Mouse (Mus musculus) layer of hippocampus, adult 9-10 months (tissue): ENCODE data around the gene Slc3a1.

Experiments used
- DNase-seq: peaks from one replicate; pipeline ENCODE4 v3.0.0; 2022; ENCODE audit warnings: low spot score

The Slc3a1 gene

DNA sequence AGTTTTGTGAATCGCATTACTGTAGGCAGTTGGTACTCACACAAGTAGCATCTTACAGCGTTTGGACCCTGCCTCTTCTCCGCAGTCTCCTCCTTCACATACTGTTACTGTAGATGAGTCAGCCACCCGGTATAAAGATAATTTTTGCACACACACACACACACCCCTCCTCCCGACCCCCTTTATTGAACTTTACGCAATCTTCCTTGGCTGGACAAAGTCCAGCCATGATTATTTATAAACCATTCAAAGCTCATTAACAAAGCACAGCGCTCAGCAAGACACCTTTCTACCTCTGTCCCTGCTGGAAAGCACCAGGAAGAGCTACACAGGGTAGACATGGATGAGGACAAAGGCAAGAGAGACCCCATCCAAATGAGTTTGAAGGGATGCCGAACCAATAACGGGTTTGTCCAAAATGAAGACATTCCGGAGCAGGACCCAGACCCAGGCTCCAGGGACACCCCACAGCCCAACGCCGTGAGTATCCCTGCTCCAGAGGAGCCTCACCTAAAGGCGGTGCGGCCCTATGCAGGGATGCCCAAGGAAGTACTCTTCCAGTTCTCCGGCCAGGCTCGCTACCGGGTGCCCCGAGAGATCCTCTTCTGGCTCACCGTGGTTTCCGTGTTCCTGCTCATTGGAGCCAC is at the start of gene Slc3a1:
Gene Slc3a1, plus strand, starts transcription at position 284 of the 647 bp plus-strand sequence.
- no peak for DNase-seq

DNA sequence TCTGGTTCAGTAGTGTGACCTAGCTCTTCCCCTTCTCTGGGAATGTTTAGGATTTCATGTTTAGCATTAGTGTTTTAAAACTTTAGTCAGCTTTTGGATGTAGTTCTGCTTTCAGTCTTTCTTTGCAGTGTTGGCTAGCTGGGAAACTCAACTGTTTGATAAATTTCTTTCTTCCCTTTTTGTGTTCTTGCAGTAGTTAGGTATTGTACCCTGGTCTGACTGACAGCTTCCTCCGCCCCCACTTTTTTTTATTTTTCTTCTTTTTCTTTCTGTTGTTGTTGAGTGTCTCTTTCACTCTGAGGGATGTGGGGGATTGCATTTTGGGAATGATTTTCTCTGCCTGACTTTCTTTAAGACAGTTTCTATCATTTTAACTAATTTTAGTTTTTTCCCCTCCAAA is 46.5 kb upstream of the Slc3a1 start:
- no peak for DNase-seq

DNA sequence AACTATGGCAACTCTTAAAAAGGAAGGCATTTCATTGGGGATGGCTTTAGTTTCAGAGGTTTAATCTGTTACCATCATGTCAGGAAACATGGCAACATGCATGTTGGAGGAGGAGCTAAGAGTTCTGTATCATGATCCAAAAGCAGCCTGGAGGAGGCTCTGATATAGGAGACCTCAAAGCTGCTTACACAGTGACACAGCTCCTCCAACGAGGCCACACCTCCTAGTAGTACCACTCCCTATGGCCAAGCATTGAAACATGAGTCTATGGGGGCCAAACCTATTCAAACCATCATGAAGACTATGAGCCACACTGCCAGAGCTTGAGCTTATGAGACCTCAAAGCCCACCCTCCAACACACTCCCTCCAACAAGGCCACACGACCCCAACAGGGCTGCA is 45.4 kb upstream of the Slc3a1 start:
- DNase-seq = no peak

DNA sequence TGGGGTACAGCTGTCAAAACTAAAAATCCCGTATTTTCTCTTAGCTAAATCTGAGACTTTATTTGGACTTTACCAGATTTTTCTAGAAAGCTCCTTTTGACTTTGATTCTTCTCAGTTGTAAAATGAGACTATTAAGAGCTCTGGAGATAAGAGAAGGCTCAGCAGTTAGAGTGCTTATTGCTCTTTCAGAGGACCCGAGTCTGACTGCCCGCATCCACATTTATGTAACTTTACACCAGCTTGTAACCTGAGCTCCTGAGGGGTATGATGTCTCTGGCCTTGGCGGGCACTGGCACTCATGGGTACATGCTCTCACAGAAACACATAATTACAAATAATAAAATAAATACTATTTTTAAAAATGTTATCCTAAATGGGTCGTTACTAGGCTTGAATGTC is 41.8 kb upstream of the Slc3a1 start:
- no peak for DNase-seq

DNA sequence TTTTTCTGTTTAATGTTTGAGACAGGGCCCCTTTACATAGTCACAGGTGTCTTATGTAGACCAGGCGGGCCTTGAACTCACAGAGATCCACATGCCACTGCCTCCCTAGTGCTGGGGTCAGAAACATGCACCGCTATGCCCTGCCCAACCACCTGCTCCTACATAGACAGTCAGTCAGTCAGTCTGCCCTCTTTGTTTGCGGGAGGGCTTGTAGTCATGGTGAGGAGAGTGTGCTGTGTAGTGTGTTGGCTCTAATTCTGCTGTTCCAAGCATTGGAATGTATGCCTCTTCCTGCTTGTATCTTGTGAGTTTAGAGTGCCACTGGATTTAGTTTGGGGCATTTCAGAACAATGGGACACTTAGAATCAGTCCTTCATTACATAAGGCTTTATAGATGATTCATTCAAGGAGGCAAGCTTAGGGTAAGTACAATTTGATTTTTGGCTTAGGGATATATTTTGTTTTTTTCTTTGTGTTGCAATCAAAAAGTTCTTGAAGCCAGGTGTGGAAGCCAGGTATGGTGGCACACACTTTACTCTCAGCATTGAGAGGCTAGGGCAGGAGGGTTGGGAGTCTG is 40.3 kb upstream of the Slc3a1 start:
- DNase-seq = no peak

DNA sequence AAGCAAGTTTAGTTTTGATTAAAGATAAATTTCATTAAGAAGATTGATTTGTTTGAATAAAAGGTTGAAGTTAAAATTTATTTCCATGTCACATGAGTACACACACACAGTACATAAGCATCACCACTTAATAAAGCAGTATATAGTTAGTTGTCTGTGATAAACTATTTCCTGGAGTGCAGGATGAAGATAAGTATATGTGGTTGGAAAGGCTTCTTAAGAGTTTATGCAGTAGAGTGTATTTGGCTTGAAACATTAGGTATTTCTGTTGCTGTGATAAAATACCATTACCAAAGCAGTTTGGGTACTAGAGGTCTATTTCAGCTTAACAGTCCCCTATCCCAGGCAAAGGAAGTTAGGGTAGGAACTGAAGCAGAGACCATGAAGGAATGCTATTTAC is 39.7 kb upstream of the Slc3a1 start:
- no peak for DNase-seq

DNA sequence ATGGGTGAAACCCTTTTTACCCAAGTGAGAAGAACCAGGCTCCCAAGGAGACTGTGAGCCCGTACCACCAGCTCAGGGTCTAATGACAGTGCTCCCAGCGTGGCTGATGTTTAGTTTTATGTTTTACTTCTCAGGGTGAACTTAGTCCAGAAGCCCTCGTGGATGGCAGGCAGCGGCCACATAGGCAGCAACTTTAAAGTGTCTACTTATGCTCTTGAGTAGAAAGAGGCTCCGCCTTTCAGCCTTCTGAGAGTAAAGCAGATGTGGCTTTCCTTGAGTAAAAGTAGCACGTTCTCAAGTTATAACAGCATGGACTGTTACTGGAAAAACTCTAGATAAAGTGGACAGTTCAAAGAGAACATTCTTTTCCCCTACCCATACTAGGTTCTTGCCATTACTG is 32.3 kb upstream of the Slc3a1 start:
- DNase-seq = no peak

DNA sequence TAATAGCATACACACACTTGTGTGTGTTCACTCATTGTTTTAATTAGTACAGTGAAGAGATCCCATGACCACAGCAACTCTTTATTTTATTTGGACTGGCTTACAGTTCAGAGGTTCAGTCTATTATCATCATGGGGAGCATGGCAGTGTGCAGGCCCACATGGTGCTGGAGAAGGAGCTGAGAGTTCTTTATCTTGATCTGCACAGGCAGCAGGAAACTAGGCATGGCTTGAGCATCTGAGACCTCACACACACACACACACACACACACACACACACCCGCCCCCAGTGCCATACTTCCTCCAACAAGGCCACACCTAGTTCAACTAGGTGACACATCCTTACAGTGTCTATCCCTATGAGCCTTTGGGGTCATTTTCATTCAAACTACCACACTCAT is 30.5 kb upstream of the Slc3a1 start:
- DNase-seq = no peak

DNA sequence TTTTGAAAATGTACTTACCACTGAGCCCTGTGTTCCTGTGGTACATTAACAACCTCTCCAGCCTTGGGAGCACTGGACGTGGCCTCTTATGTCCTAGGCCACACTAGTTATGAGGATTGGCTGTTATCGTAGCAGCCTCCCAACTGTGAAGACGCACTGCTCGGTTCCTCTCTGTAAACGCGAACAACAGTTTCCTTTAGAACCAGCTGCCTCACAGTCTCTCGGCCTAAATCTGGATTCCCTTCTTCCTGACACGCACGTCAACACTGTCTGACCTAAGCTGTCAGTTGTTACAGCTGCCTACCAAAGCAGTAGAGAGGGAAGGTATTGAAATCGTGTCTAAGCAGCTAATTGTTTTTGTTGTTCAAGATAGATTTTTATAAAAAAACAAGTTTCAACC is 28.5 kb upstream of the Slc3a1 start:
- DNase-seq = no peak

DNA sequence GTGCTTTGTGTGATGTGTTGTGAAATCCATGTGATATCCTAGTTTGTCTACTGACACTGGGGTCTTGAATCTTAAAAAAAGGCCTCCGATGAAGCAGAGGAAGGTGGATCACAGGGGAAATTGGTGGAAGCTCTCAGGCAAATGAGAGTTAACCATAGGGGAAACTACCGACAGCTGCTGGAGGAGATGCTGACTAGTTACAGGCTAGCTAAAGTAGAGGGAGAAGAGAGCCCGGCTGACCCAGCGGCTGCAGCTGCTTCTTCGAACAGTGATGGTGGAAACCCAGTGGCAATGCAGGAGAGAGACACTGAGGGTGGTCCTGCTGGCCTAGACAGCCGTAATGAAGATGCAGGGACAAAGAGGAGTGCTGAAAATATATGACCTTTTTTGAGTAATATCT is 14.7 kb upstream of the Slc3a1 start:
- no peak for DNase-seq

DNA sequence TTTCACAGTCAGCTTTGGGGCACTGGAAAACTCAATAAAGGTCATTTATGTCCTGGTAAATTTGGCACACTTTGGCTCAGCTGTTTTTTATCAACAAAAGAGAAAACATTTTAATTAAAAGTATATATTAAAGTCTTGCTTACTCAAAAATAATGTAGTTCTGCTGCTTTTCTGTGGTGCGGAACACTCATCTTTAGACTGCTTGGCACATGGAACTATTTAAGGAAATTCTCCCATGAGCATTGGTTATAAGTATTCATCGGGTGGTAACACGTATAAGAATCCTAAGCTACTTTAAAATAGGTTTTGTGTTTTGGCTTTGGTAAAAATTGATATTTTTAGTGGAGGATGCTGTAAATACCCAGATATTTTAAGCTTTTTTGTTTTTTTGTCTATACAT is 13.5 kb upstream of the Slc3a1 start:
- DNase-seq = no peak

DNA sequence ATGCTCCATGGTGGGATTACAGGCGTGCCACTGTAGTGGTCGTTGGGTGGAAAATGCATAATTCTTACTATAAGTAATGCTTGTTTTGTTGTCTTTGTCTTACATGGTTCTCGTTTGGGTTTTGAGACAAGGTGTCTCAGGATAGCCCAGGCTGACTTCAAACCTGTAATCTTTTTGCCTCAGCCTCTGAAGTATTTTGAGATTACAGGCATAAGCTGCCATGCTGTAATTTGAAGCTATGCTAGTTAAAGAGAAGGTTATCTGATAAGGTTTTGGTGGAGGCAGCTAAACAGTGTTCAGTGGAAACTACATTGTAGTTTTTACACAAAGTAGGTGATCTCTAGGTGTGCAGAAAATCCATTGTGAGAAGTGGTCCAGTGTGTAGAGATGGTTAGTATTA is 9.8 kb upstream of the Slc3a1 start:
- DNase-seq = no peak

DNA sequence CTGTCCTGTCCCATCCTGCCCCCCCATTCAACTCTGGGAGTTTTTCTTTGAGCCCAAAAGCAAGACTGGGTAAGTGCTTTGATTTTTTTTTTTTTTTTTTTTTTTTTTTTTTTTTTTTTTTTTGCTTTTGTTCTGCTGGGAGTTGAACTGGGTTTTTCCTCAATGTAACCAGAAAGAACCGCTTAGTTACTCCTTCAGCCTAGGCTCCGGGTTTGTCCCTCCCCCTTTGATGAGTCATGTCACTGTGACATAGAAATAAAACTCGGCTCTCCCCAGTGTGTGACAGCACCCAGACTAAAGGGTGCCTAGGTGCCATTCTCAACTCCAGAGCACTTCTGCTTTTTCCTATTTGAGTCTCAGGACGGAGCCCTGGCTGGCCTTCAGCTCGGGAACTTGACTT is 9.4 kb upstream of the Slc3a1 start:
- no peak for DNase-seq

DNA sequence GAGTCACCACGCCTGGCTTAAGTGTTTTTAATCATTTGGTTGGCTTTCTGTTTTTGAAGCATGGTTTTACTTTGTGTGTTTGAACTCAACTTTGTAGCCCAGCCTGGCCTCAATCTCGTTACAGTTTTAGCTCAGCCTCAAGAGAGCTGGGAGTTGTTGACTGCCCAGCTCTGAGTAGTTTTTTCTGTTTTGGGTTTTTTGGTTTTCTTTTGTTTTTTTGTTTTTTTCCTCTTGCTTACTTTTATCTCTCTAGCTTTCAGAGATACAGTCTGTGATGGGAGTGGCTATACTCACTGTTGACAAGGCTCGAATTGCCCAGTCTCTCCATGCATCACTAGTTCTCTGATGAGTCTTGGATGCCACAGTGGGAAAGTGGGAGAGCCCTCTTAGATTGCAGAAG is 7.8 kb upstream of the Slc3a1 start:
- no peak for DNase-seq

DNA sequence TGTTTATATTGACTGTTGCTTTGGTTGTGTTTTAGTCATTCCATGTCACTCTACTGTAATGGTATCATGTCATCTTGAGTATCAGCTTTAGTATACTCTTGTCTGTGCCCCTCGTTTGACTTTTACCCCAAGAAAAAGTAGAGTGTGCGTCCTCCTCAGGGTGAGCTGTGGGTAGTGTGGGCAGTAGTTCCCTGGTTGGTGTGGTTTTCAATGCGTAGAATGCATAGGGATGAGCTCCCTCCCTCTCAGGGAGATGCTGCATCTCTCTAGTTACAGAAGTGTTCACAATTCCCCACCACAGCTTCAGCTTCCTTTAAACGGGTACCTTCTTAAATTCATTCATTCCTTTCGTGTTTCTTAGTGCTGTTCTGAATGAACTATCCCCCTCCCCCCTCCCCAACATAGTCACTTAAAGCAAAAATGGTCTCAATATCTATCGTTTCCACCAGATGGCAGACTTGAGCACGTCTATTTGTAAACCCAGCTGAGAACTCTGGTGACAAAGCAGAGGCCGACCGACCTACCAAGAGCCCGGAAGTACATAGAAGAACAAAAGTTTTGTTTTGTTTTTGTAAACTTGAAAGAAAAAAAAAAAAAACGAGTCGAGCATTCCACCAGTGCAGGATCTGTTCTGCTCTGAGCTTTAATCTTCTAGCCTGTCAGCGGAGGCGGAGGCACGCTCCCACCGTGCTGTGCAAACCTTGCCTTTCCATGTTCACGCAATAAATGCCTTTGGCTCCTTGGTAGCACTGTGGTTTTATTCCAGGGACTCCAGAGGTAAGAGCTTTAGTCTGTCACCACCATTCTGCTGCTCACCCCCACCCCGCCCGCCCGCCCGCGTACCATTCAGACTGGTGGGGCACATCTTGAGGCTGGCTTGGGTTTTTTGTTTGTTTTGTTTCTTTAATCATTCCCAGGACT is 4.7 kb upstream of the Slc3a1 start:
- peak; percentile 55 for DNase-seq

DNA sequence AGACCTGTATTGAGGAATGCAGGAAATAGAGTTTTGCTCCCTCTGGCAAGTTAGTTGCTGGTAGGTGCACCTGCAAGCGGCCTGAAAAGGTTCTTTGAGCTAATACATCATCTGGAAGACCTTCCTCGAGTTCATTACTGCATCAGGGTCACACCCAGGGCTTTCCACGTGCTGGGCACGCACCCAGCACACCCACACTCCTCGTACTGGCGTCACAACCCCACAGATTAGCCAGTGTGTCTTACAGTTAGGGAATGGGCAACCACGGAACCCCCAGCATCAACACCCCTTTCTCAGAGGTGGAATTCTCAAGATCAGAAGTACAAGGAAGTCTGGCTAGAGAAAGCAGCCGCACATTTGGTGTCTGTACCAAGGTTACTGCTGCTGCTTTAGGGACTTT is 3.9 kb upstream of the Slc3a1 start:
- DNase-seq = no peak

DNA sequence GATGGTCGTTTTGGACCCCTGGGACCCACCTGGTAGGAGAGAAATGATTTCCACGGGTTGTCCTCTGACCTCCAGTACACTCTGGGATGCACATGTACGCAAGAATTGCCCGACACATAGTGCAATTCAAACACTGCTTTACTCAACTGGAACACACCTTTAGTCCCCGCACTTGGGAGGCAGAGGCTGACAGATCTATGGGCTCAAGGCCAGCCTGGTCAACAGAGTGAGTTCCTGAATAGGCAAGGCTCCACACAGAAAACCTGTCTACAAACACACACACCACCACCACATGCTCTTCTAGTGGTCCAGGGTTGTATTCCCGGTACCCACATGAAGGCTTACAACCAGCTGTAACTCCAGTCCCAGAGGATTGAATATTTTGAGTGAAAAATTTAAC is 3.0 kb upstream of the Slc3a1 start:
- no peak for DNase-seq

DNA sequence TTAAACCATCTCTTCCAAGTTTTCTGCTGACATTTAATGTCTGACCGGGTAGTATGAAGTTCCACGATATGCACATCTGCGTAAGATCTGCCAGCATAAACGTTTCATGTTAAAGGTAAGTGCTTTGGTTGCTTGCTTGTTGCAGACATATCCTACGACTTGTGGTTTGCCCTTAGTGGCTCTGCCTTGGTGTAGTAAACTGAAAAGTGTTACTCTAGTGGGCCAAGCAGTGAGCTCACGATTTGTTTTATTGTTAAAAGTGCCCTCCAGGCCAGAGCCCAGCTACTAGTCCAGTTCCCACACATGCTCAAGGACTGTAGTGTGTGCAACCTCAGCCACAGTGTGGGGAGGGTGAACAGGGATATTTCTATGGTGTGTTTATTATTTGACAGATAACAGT is 1.7 kb upstream of the Slc3a1 start:
- DNase-seq = no peak

DNA sequence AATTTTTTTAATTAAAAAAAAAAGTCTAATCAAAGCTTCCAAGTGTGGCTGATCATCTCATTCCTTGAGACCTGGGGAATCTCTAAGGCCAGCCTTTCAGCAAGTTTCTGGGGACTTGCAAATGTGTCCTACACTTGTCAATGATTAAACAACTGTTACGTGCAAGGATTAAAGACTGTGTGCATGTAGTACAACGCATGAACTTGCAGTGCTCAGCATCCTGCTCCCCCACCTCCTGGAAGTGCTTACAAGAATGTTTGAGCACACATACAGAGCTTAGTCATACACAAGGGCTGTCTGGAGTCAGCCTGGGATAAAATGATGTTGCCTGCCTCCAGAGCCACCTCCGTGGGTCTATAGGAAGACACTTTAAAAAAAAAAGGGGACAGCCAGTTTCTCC is 929 bp upstream of the Slc3a1 start:
- DNase-seq = no peak

DNA sequence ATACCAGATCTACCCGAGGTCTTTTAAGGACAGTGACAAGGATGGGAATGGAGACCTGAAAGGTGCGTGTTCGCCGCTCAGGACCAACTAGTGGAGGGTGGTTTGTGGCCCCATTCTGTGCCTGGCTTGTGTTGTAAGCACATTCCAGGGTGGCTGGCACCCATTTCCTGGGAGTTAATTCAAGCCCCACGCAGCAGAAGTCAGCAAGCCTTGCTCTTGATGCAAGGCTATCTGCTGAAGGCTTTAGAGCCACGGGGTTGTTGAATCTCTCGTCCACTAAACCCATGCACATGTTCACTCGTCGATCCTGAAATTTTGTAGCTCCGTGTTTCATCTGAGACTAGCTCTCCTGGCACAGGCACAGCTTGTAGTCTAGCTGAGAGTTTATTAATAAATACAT is 621 bp downstream of the Slc3a1 start:
- no peak for DNase-seq

DNA sequence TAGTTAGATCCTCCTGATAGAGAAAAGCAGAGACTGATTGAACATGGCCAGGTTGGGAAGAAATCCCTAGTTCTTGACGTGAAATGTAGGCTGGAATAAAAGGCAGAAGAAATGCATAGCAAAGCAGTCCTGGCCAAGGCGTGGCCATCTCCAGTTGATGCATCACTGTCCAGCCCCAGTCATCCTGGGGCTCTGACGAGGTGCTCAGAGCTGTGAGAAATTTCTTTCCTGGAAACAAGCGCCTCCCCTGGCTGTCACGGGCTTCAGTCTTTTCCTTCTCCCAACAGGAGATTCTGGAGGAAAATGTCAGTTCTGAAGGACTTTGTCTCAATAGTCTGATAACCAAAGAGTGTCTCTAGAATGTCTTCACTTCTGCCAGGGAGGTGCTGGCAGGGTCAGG is 2.5 kb downstream of the Slc3a1 start:
- DNase-seq = no peak

DNA sequence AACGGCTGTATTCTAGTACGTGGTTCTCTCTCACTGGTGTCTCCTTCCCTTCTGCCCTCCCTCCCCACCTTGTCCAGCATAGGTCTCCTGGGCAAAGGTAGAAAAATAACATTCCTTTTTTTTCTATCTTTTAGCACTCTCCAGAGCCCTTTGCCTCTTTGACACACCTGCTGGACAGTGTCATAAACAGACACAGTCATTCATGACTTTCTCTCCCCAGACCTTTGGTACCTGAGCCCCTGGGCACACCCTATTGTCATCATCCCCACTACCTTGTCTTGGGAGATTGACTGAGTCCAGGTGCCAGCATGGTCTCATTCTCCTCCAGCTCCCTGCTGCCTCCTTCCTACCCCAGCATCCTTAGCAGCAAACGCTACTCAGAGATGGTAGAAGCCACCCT is 4.9 kb downstream of the Slc3a1 start:
- no peak for DNase-seq

DNA sequence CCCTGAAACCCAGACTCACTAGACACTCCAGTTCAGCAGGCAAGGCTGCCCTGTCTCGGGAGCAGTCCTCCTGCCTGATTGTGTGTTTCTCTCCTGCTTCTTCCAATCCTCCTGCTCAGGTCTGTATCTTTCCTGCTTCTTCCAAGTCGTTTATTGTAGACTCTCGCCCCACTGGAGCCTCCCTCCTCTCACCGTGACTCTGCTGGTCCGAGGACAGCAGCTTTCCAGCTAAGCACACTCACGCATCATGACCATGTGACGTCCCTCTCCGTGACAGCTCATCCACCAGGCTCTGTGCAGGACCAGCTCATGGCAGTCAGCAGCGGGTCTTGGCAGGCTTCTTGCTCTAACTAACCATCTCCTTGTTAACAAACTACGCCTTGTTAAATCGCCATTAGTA is 5.9 kb downstream of the Slc3a1 start:
- no peak for DNase-seq
